Mouse (Mus musculus): Measurements from ENCODE around the gene Nucb1.
"Not testable (repeated sequence)": the region's sequence is repeated elsewhere in the genome, so short reads cannot be mapped to it uniquely, and the experiment has no call there.

Nucb1 gene

GRCm38 (mm10) chr7:45488293-45489204 is 21.7 kb downstream of the Nucb1 start, which contains the start of gene Dhdh:
Gene Dhdh (minus strand): TSS chr7:45488805.
- peak; percentile 80 for DNase-seq

- DNase-seq: no peak
Observed at GRCm38 (mm10) chr7:45487861-45488292, 22.3 kb downstream of the Nucb1 start.

GRCm38 (mm10) chr7:45486761-45487415 is 23.3 kb downstream of the Nucb1 start, which contains the start of gene Gm45808:
Gene Gm45808 (minus strand): TSS chr7:45486811.
- DNase-seq: no peak

- no peak for DNase-seq
Observed at GRCm38 (mm10) chr7:45486158-45486557, 24.0 kb downstream of the Nucb1 start.

- not testable (repeated sequence) for DNase-seq
Observed at GRCm38 (mm10) chr7:45484985-45485384, 25.2 kb downstream of the Nucb1 start.

- DNase-seq: no peak
Observed at GRCm38 (mm10) chr7:45482166-45482565, 28.0 kb downstream of the Nucb1 start.

DNA sequence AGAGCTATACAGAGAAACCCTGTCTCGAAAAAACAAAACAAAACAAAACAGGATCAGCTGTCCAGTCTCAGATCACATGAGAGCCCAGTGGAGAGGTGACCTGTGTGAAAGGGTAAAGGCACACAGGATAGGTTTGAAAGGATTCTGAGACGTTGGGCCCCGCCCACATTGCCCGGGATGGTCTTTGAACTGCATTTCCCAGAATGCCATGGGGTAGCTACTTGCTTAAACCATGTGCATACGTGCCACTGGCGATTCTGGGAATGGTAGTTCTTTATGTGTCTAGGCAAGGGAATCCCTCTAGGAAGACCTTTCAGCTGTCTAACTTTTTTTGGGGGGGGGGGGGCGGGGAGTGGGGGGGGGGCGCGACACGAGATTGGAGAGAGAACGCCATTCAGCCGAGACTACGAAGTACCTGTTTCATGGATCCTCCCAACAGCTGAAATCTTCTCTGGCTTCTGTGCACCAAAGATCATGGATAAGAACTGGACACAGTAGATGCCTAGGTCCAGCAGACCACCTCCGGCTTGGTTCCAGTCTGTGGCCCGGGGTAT is 28.8 kb downstream of the Nucb1 start, which contains the start of gene Tulp2:
Gene Tulp2, plus strand, starts transcription at position 504 of the 554 bp plus-strand sequence.
- peak; percentile 84 for DNase-seq

GRCm38 (mm10) chr7:45480310-45480709 is 29.9 kb downstream of the Nucb1 start:
- not testable (repeated sequence) for DNase-seq

GRCm38 (mm10) chr7:45478774-45479173 is 31.4 kb downstream of the Nucb1 start:
- DNase-seq: no peak

- DNase-seq: peak; percentile 83
Observed at GRCm38 (mm10) chr7:45477003-45477402, 33.2 kb downstream of the Nucb1 start.

GRCm38 (mm10) chr7:45476453-45476852 is 33.8 kb downstream of the Nucb1 start:
- DNase-seq: no peak

DNA sequence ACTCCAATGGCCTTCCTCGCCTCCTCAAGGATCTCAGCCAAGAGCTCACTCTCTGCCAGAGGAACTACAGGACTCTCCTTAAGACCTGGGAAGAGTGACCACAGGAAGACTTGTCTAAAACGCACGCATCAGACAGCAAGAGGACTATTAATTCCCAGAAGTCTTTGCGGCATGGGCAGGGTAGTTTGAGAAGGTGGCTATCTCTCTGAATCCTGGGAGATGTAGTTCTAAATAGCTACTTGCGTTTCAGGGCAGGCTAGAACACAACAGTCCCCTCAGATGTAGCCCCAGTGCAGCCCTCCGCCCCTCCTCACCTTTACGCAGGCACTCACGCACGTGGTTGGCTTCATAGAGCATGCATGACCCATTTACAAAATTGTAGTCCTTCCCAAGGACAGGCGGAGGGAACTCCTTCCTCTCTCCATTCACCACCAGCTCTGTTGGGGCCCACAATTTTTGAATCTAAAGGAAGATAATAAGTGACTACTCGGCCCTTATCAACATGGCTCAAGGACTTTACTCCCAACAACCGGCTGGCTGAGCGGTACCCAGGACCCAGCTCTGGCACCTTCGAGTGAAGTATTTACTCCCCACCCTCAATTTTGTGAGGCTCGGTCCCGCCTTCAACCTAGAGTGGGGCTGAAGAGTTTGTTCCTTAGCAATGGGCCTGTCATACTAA is 34.8 kb downstream of the Nucb1 start:
- DNase-seq: peak; percentile 64

DNA sequence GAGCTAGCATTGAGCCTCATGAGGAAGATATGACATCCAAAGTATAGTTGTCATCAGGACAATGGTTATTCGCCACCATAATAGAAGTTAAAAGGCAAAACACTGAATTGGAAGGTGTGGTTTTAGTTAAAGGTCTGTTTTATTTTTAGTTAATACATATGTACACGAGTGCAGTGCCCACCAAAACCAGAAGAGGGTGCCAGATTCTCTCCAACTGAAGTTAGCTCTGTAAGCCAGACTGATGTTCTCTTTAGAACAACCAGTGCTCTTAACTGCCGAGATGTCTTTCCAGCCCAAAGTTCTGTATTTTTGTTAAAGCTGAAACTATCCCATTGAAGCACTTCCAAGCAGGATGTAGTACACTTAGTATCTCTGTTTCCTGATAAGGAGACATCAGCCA is 39.3 kb downstream of the Nucb1 start:
- peak; percentile 82 for DNase-seq

- peak; percentile 72 for DNase-seq
Observed at GRCm38 (mm10) chr7:45467090-45467670, 43.0 kb downstream of the Nucb1 start.

DNA sequence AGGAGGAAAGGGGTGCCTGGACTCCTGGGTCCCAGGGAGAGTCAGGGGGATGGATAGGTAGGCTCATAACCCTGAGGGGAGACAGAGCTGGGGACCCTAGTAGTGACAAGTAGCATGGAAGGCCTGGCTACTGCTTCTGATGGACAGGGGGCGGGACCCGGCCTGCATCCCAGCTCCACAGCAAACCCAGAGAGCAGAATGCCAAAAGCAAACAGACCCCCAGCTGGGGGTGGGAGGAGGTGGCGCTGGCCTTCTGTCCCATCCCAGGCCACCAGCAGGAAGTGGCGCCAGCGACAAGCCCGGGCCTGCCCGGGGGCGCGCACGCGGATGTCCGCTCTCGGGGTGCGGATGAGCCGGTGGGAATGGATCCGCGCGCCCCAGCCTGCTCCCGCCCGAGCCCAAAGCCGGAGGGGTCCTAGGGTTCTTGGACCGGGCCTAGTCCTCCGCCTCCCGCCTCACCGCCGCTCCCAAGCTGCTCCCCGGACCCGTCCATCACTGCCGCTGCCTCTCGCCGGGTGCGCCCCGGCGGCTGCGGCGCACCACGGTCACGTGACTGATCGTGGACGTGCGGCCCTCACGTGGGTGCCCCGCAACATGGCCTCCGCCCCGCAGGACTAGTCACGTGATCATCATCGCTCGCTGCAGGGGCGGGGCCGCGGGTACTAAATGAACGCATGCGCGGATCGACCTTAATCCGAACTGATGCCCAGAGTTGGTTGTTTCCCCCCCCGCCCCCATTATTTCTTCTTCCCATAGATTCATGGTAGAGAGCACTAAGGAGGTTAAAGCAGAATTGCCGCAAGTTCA is 43.7 kb downstream of the Nucb1 start, which contains the start of gene Bax:
Gene Bax, minus strand, starts transcription at position 616 of the 807 bp plus-strand sequence.
- DNase-seq: peak; percentile 97

GRCm38 (mm10) chr7:45465549-45465948 is 44.7 kb downstream of the Nucb1 start:
- DNase-seq: no peak

DNA sequence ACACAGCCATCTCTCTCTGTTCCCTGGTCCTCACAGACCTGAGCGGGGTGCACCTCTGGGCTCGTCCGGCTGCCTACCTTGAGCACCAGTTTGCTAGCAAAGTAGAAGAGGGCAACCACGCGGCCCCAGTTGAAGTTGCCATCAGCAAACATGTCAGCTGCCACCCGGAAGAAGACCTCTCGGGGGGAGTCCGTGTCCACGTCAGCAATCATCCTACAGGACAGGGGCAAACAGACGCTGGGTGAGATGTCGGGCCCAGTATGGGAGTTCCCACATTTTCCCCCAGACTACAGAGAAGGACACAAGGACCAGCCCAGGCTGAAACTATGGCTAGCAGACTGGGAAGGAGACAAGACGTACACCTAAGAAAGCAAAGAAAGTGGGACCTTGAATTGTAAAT is 45.1 kb downstream of the Nucb1 start:
- DNase-seq: no peak

- DNase-seq: no peak
Observed at GRCm38 (mm10) chr7:45463987-45464778, 46.0 kb downstream of the Nucb1 start.

- not testable (repeated sequence) for DNase-seq
Observed at GRCm38 (mm10) chr7:45462868-45463267, 47.3 kb downstream of the Nucb1 start.

DNA sequence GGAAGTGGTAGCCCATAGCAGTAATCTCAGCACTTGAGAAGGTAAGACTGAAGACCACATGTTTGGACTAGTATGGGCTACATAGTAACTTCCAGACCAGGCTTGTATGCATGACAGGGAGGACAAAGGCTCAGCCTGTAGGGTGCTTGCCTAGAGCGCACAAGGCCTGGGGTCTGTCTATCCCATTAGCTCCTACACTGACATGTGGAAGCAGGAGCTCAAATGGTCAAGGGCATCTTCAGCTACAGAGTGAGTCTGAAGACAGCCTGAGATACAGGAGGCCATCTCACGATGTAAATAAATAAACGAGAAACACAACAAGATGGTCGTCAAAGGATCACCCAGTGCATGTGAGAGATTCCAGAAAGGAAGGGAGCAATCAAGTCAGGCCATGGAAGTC is 47.9 kb downstream of the Nucb1 start:
- no peak for DNase-seq

GRCm38 (mm10) chr7:45461781-45462180 is 48.4 kb downstream of the Nucb1 start:
- DNase-seq: no peak

Data from lung, postnatal 10 days (tissue).